Mouse (Mus musculus): ENCODE data around the gene Pde4c. TPM values are rescaled to one million over a fixed set of nuclear protein-coding genes. Genes with fewer than 3 reads are reported as not detected.

The Pde4c gene
- total RNA-seq (2021), result 1 to 10 TPM; 2.4 to 3.0 TPM
- long read RNA-seq, experiment 1, partial matches to known transcripts, result 0 of 2 reads
- long read RNA-seq, experiment 1, other reads (novel, unspliced or antisense), result 0 of 2 reads
- long read RNA-seq, experiment 2, partial matches to known transcripts, result 0 of 3 reads
- long read RNA-seq, experiment 2, other reads (novel, unspliced or antisense), result 2 of 3 reads

- intact Hi-C loops (cut with DNase I), result no loop called here
- DNase-seq, result peak; percentile 4
- H3K27ac ChIP-seq, result no peak within 1 kb of the TSS
- TF ChIP-seq CTCF (IDR thresholded peaks at IDR 0.05), result no peak
- no peak within 1 kb of the TSS for H3K4me3 ChIP-seq
Measured at GRCm38 (mm10) chr8:70723486-70724210, at the start of gene Pde4c. Gene Pde4c, plus strand, starts transcription at chr8:70723720.

GRCm38 (mm10) chr8:70674109-70674508, 49.4 kb upstream of the Pde4c start:
- no peak for TF ChIP-seq CTCF (IDR thresholded peaks at IDR 0.05)
- Histone ChIP-seq H3K4me3 (peak overlapping the region; percentile 82), H3K27ac (peak overlapping the region; percentile 98)
- DNase-seq, result no peak
- intact Hi-C loops (cut with DNase I), result no loop called here

DNA sequence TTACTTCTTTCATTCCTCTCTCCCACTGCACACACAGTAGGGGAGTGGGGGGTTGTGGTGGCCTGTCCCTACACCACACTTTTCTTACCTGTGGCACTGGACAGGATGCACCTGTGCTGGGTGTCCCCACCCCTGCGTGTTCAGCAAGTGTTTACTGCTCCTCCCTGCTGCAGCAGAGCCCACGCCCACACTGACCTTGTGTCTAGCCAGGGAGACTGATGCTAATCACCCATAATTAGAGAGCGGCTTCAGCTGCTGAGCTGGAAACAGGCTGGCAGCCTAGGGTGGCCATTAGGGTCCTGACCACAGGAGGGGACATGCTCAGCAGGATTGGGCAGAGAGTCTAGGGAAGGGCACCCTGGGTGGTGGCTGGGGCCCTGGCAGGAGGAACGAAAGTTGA, 48.8 kb upstream of the Pde4c start:
- intact Hi-C loops (cut with DNase I), result no loop called here
- TF ChIP-seq CTCF (IDR thresholded peaks at IDR 0.05), result no peak
- no peak overlapping the region for H3K4me3 ChIP-seq
- DNase-seq, result no peak
- peak overlapping the region; percentile 98 for H3K27ac ChIP-seq

GRCm38 (mm10) chr8:70675336-70675735, 48.2 kb upstream of the Pde4c start:
- Histone ChIP-seq H3K27ac (peak overlapping the region; percentile 98), H3K4me3 (no peak overlapping the region)
- intact Hi-C loops (cut with DNase I), result no loop called here
- no peak for DNase-seq
- TF ChIP-seq CTCF (IDR thresholded peaks at IDR 0.05), result no peak

DNA sequence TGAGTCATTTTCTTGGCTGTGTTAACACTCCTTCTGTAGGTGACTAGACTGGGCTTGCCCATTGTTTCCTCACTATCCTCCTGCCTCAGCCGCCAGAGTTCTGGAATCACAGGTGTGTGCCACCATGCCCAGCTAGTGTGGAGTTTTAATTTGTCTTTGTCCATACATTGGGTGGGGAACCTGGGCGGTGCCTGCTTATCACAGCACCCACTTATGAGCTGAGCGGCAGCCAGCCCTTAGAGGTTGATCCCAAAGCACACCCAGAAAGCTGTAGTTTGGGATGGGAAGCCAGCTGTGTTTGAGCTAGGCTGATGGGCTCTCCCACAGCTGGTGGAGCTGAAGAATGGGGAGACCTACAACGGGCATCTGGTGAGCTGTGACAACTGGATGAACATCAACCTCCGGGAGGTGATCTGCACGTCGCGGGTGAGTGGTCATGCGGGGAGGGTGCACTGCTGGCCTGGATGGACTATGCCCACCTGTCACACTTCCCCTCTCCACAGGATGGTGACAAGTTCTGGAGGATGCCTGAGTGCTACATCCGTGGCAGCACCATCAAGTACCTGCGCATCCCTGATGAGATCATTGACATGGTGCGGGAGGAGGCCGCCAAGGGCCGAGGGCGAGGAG, 46.0 kb upstream of the Pde4c start:
- Histone ChIP-seq H3K27ac (no peak overlapping the region), H3K4me3 (no peak overlapping the region)
- intact Hi-C loops (cut with DNase I), result no loop called here
- no peak for TF ChIP-seq CTCF (IDR thresholded peaks at IDR 0.05)
- DNase-seq, result no peak

DNA sequence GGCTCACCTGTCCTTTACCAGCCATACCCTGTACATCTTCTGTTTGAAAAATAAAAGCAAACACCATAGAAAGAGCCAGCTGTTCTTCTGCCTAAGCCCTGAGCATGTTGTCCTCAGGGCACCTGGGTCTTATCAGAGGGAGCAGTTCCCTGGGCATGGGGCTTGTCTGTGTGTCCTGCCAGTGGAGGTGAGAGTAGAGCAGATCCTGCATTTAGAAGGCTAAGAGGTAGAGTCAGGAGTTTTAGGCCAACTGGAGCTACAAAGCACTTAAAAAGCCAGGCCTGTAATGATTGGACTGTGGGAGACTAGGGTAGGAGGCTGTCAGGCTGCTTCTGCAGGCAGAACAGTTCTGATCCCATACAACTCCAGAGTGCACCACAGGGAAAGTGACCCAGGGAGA, 44.8 kb upstream of the Pde4c start:
- intact Hi-C loops (cut with DNase I), result no loop called here
- no peak for TF ChIP-seq CTCF (IDR thresholded peaks at IDR 0.05)
- Histone ChIP-seq H3K4me3 (no peak overlapping the region), H3K27ac (peak overlapping the region; percentile 74; the same call in 1 of the 2 replicates)
- no peak for DNase-seq

GRCm38 (mm10) chr8:70679404-70679803, 44.1 kb upstream of the Pde4c start:
- intact Hi-C loops (cut with DNase I), result no loop called here
- H3K27ac ChIP-seq, result peak overlapping the region; percentile 74
- TF ChIP-seq CTCF (IDR thresholded peaks at IDR 0.05), result no peak
- no peak for DNase-seq
- H3K4me3 ChIP-seq, result no peak overlapping the region

DNA sequence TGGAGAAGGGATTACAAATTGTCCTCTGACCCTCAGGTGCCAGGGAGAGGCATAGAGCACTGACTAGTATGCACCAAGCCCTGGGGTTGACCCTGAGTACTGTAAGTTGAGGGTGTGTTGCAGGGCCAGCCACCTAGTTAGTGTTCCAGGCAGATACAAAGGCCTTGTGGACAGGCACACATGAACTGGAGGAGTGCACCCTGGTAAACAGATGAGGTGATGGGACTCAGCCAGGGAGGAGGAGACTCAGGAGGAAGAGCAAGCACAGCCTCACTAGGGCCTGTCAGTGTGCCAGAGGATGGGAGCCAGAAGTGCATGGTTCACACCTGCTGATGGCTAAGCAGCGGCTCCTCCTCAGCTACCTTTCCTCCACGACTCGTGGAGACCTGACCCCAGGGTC, 43.5 kb upstream of the Pde4c start:
- peak; percentile 63 for DNase-seq
- TF ChIP-seq CTCF (IDR thresholded peaks at IDR 0.05), result no peak
- Histone ChIP-seq H3K4me3 (no peak overlapping the region), H3K27ac (peak overlapping the region; percentile 74)
- intact Hi-C loops (cut with DNase I), result no loop called here

DNA sequence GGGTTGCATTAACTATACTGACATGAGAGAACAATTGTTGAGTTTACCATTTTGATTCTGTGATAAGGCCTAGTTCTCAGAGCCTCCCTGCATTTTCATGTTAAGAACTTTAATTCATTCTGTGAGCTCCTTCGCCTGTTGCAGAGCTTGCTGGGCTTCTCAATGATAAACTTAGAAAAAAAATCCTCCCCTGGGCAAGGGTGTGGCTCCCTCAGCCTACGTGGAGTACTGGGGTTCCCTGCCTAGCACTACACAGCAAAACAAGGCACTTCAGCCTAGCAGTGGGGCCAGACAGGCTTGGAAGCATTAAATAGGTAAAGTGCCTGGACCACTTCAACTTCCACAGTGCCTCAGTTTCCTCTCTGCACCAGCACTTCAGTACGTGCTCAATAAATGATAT, 42.1 kb upstream of the Pde4c start:
- intact Hi-C loops (cut with DNase I), result no loop called here
- H3K27ac ChIP-seq, result peak overlapping the region; percentile 88
- TF ChIP-seq CTCF (IDR thresholded peaks at IDR 0.05), result no peak
- DNase-seq, result no peak
- H3K4me3 ChIP-seq, result no peak overlapping the region

- intact Hi-C loops (cut with DNase I), result no loop called here
- DNase-seq, result peak; percentile 93
- peak overlapping the region; percentile 58 for H3K4me3 ChIP-seq
- peak; percentile 43 for TF ChIP-seq CTCF (IDR thresholded peaks at IDR 0.05)
- peak overlapping the region; percentile 88 for H3K27ac ChIP-seq
Measured at GRCm38 (mm10) chr8:70682193-70682592, 41.3 kb upstream of the Pde4c start.

DNA sequence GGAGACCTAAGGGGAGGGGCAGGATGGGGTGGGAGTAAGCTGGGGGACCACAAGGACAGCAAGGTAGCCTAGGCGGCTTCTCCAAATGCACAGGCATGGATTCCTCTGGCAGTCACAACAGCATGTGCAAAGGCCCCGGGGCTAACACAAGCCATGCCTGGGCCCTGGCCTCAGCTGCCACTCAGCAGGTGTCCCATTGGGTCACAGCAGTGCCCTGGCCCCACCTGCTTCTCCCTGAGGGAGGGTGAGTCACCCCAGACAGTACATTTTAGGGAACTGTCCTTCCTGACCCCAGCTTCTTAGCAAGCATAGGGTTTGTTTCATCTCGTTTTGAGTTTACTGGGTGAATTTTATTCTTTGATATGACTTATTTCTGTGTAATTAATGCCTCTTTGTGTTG, 40.8 kb upstream of the Pde4c start:
- Histone ChIP-seq H3K27ac (peak overlapping the region; percentile 88), H3K4me3 (peak overlapping the region; percentile 58)
- intact Hi-C loops (cut with DNase I), result no loop called here
- no peak for TF ChIP-seq CTCF (IDR thresholded peaks at IDR 0.05)
- no peak for DNase-seq

DNA sequence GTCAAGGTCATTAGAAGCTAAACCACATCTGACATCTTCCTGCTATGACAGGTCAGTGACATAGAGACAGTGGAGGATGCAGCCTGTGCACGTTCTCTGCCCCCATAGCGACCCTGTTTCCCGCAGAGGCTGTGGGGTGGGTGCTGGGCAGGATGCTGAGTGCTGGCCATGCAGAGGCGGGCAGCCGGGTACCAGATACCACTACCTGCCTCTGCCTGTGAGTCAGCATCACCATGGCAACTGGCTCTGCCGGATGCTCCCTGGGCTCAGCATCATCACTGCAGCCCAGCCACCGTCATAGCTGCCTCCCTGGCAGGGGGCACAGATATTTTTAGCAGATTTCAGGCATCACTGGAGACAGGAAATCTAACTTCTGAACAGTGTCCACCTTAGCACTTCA, 39.2 kb upstream of the Pde4c start:
- TF ChIP-seq CTCF (IDR thresholded peaks at IDR 0.05), result no peak
- intact Hi-C loops (cut with DNase I), result no loop called here

DNA sequence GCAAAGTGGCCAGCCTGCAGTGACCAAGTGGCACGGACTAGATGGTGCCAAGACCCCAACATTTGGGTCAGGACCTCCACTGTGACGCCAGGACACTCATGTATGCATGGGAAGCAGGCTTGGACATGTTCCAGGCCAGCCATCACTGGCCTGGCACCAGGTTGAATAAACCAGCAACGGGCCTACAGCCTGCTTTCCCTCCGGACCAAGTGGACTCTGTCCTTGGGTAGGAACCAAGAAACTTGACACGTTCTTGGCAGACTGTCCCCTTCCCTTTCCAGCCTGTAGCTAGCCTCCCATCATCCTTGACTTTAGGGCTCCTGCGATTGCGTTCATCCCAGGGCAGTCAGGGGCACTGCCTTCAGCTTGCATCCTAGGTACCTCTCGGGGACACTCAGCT, 35.9 kb upstream of the Pde4c start:
- Histone ChIP-seq H3K27ac (peak overlapping the region; percentile 80), H3K4me3 (no peak overlapping the region)
- intact Hi-C loops (cut with DNase I), result no loop called here
- DNase-seq, result peak; percentile 88
- TF ChIP-seq CTCF (IDR thresholded peaks at IDR 0.05), result no peak

More for the DNA sequence above, 39.2 kb upstream of the Pde4c start:
- Histone ChIP-seq H3K27ac (no peak overlapping the region), H3K4me3 (no peak overlapping the region)
- no peak for DNase-seq

All from gastrocnemius, adult 2 months (tissue).